Mouse (Mus musculus) ovary, postnatal 36 days (tissue): ENCODE data around the gene Epb41.

ENCODE experiments used
- DNase-seq: peaks from one replicate; pipeline ENCODE4 v3.0.0; 2022; ENCODE audit warnings: low spot score, mixed read lengths

Gene Epb41

DNA sequence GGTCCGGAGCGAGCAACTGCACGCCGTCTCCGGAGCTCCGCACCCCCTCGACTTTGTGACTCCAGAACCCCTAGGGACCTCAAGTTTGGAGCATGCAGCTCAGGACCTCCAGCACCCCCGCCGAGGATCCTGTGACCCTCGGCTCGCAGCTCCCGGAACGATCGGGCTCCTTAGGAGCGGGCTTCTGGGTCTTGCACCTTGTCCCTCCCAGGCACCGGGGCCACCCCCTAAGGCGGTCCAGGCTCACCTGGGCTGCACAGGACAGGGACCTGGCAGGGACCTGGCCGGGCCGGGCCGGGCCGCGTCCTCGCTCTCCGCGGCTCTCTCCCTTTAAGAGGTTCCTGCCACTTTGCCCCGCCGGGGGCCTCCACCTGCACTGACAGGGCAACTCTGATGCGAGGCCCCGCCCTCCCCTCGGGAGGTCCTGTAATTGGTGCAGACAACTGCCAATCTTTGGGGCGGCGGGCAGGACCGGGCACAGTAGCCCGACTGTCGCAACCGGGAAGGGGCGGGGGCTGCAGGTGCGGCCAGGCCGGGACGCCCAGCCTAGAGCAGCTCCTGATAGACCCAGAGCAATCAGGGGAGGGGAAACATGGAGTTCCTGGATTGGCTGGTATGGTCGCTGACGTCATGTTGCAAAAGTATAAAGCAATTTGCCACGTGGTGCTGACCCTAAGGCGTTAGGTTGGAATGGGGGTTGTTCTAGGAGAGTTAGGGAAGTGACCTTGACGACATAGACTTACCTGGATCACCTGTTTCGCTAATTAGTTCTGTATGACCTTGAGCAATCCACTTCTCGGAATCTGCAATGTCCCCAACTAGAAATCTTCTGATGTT, at the start of gene Epb41:
Gene Epb41 (minus strand): TSS at position 389 of the 837 bp plus-strand sequence.
- peak; percentile 98 for DNase-seq

GRCm38 (mm10) chr4:132123166-132123565, 48.0 kb upstream of the Epb41 start:
- DNase-seq = no peak

DNA sequence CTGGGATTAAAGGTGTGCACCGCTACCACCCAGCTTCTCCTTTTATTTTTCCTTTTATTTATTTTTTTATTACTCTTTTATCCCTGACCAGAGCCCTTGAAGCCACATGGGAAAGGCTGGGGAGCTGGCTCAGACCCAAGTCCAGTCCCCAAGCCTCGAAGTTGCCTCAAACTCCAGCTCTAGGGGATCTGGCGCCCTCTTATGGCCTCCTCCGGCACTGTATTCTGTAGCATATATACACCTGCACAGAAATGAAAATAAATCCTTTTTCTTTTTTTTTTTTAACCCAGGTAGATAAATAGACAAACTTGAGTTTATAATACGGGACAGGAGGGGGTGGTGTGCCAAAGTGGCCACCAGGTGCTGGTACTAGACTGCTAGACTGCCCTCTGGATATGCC, 46.6 kb upstream of the Epb41 start:
- DNase-seq = no peak

- no peak for DNase-seq
Observed at GRCm38 (mm10) chr4:132119566-132119965, 44.4 kb upstream of the Epb41 start.

DNA sequence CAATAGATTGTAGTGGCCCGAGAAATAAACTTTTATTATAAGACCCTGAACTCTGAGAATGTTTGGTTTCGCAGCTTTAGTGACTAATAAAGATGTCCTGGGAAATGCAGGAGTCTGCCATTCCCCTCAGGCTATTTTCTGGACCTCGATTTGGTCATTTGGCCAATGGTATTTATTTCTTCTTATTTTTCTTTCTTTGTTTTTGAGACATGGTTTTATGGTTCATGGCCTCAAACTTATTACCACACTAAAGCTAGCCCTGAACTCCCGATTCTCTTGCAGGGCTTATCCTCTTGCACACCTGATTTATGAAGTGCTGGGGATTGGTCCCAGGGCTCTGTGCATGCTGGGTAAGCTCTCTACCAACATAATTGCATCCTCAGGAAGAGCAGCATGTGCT, 41.2 kb upstream of the Epb41 start:
- DNase-seq = no peak

DNA sequence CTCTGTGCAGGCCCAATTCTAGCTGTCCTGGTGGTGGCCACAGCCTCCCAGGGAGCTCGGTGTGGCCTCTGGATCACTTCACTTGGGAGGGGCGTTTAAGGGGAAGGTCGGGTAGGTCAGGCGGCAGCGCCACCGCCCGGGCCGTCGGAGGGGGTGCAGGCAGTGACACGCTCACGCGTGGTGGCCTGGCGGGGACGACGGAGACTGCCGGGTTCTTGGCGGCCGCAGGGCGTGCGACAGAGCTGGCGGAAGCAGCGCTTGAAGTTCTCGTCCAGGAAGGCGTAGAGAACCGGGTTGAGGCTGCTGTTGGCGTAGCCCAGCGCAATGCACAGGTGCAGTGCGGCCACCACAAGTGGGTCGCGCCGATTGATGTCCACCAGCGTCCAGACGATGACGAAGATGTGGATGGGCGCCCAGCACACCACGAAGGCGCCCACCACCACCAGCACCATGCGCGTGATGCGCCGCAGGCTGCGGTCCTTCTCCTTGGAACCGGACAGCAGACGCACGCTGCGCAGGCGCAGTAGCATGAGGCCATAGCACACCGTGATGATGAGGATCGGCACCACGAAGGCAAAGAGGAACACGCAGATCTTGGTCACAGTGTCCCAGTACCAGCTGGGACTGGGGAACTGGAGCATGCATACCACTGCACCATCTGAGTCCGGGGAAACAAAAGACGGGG, 38.4 kb upstream of the Epb41 start:
- no peak for DNase-seq

GRCm38 (mm10) chr4:132111227-132111626, 36.1 kb upstream of the Epb41 start:
- no peak for DNase-seq

GRCm38 (mm10) chr4:132108221-132108620, 33.1 kb upstream of the Epb41 start:
- DNase-seq = no peak

DNA sequence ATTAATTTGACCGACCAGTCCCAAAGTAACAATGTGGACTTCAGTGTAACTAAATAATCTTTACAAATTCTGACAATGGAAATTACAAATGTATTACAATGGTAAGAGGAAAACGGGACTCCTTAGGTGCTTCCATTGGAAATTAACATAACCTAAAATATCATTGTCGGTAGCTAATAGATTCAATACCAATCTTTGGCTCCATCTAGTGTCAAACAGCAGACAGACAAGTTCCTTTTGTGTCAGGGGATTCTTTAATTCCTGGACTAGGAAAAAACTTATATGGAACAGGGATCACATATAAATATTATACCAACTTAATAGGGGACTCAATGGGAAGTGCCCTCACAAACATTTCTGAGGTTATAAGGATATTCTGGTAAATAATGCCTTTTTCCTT, 26.0 kb upstream of the Epb41 start:
- no peak for DNase-seq

- no peak for DNase-seq
Observed at GRCm38 (mm10) chr4:132099548-132099947, 24.4 kb upstream of the Epb41 start.

DNA sequence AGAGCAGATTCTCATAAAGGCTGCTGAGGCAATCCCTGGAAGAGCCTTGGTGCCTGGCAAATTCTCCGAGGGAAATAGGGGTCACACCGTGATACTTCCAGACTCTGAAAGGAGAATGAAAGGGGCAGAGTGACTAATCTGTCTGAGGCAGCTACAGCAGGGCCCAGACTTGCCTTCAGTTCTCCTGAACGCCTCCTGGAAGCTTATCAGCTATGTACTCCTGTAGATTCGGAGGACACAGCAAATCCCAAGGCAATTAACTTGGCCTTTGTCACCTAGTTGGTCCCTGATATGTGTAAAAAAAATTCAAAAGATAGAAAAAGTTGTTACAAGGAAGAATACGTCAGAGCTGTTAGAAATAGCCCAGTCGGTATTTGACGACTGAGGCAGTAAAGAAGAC, 19.9 kb upstream of the Epb41 start:
- DNase-seq = no peak

- DNase-seq = no peak
Observed at GRCm38 (mm10) chr4:132093928-132094327, 18.8 kb upstream of the Epb41 start.

DNA sequence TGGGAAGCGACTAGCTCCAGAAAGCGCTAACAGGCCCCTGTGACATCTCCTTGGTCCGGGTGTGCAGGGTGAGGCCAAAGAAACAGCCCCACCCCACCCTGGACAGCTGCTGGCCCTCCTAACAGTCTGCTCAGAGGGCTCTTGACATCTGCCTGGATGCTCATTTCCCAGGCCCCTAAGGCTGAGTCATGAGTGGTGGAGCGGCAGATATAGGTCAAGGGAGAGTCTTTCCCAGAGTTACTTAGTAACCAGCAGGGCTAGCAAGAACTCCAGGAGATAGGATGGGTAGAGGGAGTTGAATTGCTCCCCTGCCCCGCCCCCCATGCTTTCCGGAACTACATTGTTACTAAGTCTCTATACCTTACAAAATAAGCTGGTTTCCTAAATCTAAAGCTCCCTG, 18.0 kb upstream of the Epb41 start:
- no peak for DNase-seq

DNA sequence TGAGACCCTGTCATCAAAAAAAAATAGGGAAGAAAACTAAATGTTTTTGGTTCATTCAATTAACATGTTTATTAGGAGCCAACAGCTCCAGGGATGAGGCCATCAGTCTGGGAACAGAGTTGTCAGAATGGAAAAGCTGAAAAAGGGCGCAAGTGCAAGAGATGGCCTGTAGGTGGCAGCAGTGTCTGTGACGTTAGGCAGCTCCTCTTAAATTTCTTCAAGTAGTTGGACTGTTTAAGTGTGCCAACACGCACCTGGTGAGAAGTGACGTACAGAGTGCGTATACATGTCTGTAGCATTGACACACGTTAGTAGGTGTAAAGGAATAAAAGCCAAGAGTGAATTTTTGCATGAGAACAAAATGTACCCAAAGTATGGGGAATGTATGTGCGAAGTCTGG, 13.8 kb upstream of the Epb41 start:
- peak; percentile 40 for DNase-seq

DNA sequence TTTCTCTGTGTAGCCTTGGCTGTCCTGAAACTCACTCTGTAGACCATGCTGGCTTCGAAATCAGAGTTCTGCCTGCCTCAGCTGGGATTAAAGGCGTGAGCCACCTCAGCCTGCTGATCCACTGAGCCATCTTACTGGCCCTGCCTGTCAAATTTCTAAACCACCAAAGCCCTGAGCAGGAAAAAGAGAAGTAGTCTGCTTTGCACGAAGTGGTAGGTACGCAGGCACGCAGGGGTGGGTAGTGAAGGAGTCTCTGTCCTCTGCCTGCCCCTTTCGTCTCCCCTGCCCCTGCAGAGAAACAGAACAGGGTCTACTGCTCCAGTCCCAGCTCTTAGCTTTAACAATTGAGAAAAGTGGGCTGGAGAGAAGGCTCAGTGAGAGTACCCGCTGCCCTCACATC, 10.0 kb upstream of the Epb41 start:
- no peak for DNase-seq

DNA sequence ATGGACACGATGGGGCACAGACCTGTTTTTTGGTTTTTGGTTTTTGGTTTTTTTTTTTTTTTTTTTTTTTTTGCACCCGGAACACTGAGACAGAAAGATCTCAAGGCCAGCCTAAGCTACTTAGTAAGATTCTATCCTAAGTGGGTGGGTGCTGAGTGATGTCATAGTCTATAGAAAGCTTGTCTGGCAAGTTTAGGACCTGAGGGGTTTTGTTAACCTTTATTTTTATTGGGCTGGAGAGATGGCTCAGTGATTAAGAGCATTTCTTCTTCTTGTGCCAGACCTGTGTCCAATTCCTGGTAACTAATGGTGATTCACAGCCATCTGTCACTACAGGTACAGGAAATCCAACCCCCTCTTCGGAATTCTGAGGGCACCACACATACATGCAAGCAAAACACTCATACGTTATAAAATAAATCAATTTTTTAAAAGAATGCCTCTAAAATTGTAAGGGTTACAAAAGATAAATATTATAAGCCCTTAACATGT, 5.4 kb upstream of the Epb41 start:
- no peak for DNase-seq

DNA sequence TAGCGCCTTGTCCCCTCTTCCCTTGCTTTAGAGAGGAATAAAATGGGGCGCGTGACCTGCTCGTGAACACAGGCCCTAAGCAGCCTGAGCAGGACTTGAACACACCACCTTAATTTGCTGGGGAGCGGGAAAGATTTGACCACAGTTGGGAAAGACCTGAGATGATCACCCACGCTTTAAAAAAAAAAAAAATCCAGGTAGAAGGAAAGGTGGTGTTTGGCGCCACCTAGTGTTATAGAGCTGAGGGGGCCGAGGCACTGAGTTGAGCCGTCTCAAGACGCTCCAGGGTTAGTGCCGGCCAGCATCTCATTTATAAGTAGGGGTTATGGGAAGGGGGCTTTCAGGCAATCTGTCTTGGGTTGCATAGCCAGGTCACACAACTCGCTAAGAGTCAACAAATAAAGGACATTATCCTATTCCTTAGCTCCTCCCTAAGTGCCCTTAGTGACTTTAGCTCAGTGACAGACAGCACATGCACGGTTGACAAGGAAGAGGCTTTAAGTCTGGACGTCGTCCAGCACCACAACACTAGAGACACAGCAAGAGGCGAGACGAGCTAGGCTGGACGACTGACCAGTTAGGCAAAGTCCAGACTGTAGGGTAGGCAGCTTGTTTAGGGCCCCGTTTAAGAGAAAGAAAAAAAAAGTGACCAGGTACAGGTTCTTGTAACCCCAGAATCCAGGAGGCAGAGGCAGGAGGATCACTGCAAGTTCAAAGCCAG, 4.6 kb upstream of the Epb41 start:
- DNase-seq = peak; percentile 63

GRCm38 (mm10) chr4:132078296-132078714, 3.2 kb upstream of the Epb41 start:
- no peak for DNase-seq

GRCm38 (mm10) chr4:132077445-132077844, 2.3 kb upstream of the Epb41 start:
- DNase-seq = no peak

- peak; percentile 44 for DNase-seq
Observed at GRCm38 (mm10) chr4:132076480-132077405, 1.6 kb upstream of the Epb41 start.

DNA sequence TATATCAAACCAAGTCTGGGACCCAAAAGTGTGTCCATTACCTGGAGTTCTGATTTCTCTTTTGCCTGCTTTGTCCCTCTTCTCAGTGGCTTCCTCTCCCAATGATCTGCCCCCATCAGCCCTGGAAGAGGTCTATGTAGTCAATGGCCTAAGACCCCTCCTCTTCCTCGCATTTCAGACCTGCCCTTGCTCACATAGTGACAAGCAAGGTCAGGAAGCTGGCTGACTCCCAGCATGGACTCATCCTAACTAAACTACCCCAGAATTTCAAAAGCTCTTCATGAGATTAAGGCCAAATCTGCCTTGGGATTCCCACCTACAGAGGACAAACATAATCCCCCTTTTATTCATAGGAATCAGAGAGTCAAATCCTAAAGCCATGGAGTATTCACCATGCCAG, 675 bp upstream of the Epb41 start:
- no peak for DNase-seq
